Mouse (Mus musculus) ES-E14 (cell line): Measurements from ENCODE around the gene Taar7f. TPM values are rescaled to one million over a fixed set of nuclear protein-coding genes. Genes with fewer than 3 reads are reported as not detected.
"Not testable (repeated sequence)": the region's sequence is repeated elsewhere in the genome, so short reads cannot be mapped to it uniquely, and the experiment has no call there.

Source experiments
- DNase-seq: peaks from one replicate; pipeline ENCODE4 v3.0.0-alpha.2; 2013; ENCODE audit warnings: low read depth, low spot score
- H3K27ac ChIP-seq: 2 replicates; pipeline ENCODE4 v1.5.1; 2012; ENCODE audit warnings: low read depth, mild to moderate bottlenecking, low read length, moderate library complexity, mixed read lengths; ENCODE audit not compliant: poor library complexity, insufficient read depth, severe bottlenecking
- H3K36me3 ChIP-seq: 2 replicates; pipeline ENCODE4 v1.6.1; 2012; ENCODE audit warnings: mild to moderate bottlenecking, low read length, moderate library complexity, mixed read lengths; ENCODE audit not compliant: control insufficient read depth, poor library complexity, insufficient read depth, severe bottlenecking
- H3K4me1 ChIP-seq, 2 experiments: fragments of 150-350 bp in 1 of 2; sonication (generic) in 1 of 2; 2 replicates each; pipeline ENCODE4 v1.6.1; 2012; ENCODE audit warnings: low read length in 2 of 2, mild to moderate bottlenecking in 1 of 2, mixed read lengths in 1 of 2; ENCODE audit not compliant: control insufficient read depth in 2 of 2, insufficient read depth in 2 of 2, poor library complexity in 1 of 2
- H3K4me3 ChIP-seq, 2 experiments: fragments of 150-350 bp in 1 of 2; sonication (generic) in 1 of 2; 2 replicates each; pipeline ENCODE4 v1.5.1; 2012; ENCODE audit warnings: low read length in 2 of 2, low read depth in 1 of 2, mild to moderate bottlenecking in 1 of 2, mixed read lengths in 1 of 2; ENCODE audit not compliant: insufficient read depth in 1 of 2, poor library complexity in 1 of 2, severe bottlenecking in 1 of 2
- H3K9ac ChIP-seq: 2 replicates; pipeline ENCODE4 v1.6.1; 2012; ENCODE audit warnings: low read depth, mild to moderate bottlenecking, low read length, mixed read lengths; ENCODE audit not compliant: poor library complexity, insufficient read depth, severe bottlenecking
- H3K9me3 ChIP-seq: fragments of 150-350 bp; sonication (generic); 2 replicates; pipeline ENCODE4 v1.6.1; 2012; ENCODE audit warnings: low read depth, mild to moderate bottlenecking, low read length; ENCODE audit not compliant: control insufficient read depth, insufficient read depth
- CHD2 ChIP-seq: IDR thresholded peaks from 2 replicates; pipeline ENCODE4 v1.6.1; 2014; ENCODE audit warnings: mild to moderate bottlenecking, low read depth, low read length, inconsistent platforms
- HCFC1 ChIP-seq: IDR thresholded peaks from 2 replicates; pipeline ENCODE4 v1.6.1; 2012; ENCODE audit warnings: low read length, inconsistent platforms, borderline replicate concordance; ENCODE audit not compliant: insufficient read depth
- MAFK ChIP-seq: IDR thresholded peaks from 2 replicates; pipeline ENCODE4 v1.6.1; 2014; ENCODE audit warnings: mild to moderate bottlenecking, low read depth, low read length, inconsistent platforms; ENCODE audit not compliant: insufficient read depth
- ZC3H11A ChIP-seq: IDR thresholded peaks from 2 replicates; pipeline ENCODE4 v1.6.1; 2012; ENCODE audit warnings: low read depth, mild to moderate bottlenecking, inconsistent platforms, low read length, borderline replicate concordance
- in situ Hi-C, 2 experiments: fragments of 600-800 bp; cut with MboI; formaldehyde crosslinking; loops; one replicate each; pipeline ENCODE4 v1.15.1; 2025; ENCODE audit warnings: low sequenced_read_pairs in 2 of 2, inconsistent platforms in 1 of 2; ENCODE audit not compliant: unreplicated experiment in 2 of 2
- total RNA-seq: library from RNA; depleted of rRNA; stranded (reverse); fragments of 300-350 nt; gene quantifications from 2 replicates; pipeline ENCODE4 v1.2.3, GENCODE M21; 2012

Gene Taar7f
- total RNA-seq, 1 experiment: not detected

DNA sequence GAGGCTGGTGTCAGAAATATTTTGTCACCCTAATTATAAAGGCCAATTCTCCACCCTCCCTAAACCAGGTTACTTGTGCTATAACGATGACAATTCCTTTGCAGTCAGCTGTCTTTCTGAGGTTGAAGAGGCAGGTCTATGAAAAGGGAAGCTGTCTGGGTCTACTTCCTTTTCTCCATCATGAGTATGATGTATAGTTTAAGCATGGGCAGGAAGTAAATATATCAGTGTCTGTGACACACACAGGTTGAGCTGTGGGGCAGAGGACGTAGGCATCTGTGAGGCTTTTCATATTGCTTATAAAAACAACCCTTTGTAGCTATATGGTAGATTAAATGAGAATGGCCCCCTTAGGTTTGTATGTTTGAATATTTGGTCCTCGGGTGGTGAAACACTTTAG lies 9.7 kb downstream of the Taar7f start:
- DNase-seq: no peak
- in situ Hi-C loops: no loop called here
- H3K4me3 ChIP-seq: no peak overlapping the region
- no peaks in the 10 kb centered on the region for H3K36me3 ChIP-seq
- H3K9me3 ChIP-seq: no peaks in the 10 kb centered on the region
- H3K27ac ChIP-seq: no peak overlapping the region
- no peak overlapping the region for H3K9ac ChIP-seq
- TF ChIP-seq CHD2 (no peak), ZC3H11A (no peak), MAFK (no peak), HCFC1 (no peak)
- no peaks in the 10 kb centered on the region for H3K4me1 ChIP-seq

DNA sequence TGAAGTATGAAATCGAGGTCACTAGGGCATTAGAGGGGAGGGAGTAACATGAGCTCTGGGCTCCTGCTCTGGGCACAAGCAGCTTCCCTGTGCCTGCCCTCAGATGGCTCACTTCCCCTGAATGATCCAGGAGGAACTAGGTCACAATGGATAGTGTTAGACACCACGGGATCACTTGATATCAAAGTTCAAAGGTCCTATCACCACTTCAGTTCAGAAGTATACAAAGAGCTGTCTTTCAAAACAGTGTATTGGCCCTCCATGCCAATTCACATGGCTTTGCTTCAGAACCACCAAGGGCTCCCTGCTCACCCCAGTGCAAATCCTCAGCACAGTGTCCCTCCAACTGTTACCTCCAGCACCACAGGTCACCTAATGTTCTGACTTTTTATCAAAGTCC lies 25.4 kb downstream of the Taar7f start:
- H3K27ac ChIP-seq, DNase-seq, H3K4me3 ChIP-seq, H3K4me1 ChIP-seq, H3K9me3 ChIP-seq, H3K36me3 ChIP-seq, H3K9ac ChIP-seq: not testable (repeated sequence)
- in situ Hi-C loops: loop anchor here in 1 of 2 experiments (25.0 kb wide), 1 partner anchor 262 kb away; no protein-coding TSS in a partner anchor

DNA sequence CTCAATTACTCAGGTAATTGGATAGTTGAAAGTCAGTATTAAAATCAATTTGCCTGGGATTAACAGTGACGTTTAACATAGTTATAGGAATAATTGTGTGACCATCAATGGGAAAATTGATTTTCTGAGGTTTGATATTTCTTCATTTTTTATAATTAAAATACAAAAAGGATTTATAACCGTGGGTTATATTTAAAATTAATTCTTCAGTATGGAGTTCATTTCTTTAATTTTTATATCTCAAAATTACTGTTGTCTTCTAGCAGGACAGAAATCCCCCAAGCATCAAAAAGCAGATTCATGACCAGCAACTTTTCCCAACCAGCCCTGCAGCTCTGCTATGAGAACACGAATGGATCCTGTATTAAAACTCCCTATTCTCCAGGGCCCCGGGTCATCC lies 26.9 kb downstream of the Taar7f start, which contains the start of gene Taar8a:
TSS of gene Taar8a (plus strand) at position 301 of the 400 bp plus-strand sequence.
- H3K27ac ChIP-seq, H3K36me3 ChIP-seq, H3K9ac ChIP-seq, H3K4me3 ChIP-seq, DNase-seq, H3K9me3 ChIP-seq, H3K4me1 ChIP-seq: not testable (repeated sequence)
- in situ Hi-C loops: loop anchor here in 1 of 2 experiments (25.0 kb wide), 1 partner anchor 264 kb away; no protein-coding TSS in a partner anchor

DNA sequence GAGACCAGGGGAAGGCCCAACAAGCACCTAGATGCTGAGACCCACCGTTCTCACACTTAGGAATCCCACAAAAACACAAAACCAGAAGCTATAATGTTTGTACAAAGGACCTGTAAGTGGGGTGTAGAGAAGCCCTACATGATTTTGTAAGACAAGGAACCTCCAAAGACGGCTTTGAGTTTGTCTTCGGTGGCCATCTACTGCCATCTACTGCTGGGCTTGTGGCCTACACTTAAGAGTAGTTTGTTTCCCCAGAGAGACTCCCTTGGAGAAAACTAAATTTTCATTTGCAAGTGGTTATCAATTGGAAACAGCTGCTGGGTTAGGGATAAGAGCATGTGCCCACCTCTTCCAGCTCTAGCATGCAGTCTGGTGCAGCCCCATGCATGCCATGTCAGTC lies 30.9 kb downstream of the Taar7f start:
- no peaks in the 10 kb centered on the region for H3K36me3 ChIP-seq
- H3K9me3 ChIP-seq: no peaks in the 10 kb centered on the region
- DNase-seq: peak; percentile 27

DNA sequence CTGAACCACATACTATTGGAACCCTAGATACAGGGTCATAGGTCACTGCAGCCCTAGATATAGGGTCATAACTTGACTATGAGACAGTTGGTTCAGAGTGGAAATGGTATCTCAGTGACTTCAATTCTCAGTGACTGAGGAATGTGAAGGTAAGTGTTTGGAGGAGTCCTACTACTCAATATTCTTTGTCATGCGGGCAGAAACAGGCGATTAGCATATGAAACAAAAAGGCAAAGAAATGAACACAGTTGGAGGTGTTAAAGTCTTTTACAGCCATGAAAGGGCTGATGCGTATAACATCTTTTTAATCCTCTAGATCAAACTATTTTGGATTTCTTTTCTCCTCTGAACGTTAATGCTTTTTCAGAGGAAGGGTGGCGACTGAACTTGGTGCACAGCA lies 36.6 kb downstream of the Taar7f start:
- DNase-seq: no peak
- Histone ChIP-seq H3K4me1 (peaks cover 0 to 4% of the 10 kb centered on the region in 2 experiments; a peak in 1 of 4 replicates), H3K4me3 (no peak overlapping the region), H3K9me3 (no peaks in the 10 kb centered on the region), H3K9ac (no peak overlapping the region), H3K36me3 (no peaks in the 10 kb centered on the region), H3K27ac (no peak overlapping the region)
- TF ChIP-seq HCFC1: no peak
- TF ChIP-seq ZC3H11A: no peak
- in situ Hi-C loops: loop anchor here in 1 of 2 experiments (25.0 kb wide), 1 partner anchor 274 kb away; no protein-coding TSS in a partner anchor

More for the DNA sequence above, 30.9 kb downstream of the Taar7f start:
- H3K4me1 ChIP-seq: no peaks in the 10 kb centered on the region
- H3K9ac ChIP-seq: no peak overlapping the region
- no peak overlapping the region for H3K27ac ChIP-seq
- in situ Hi-C loops: loop anchor here in 1 of 2 experiments (25.0 kb wide), 1 partner anchor 268 kb away; no protein-coding TSS in a partner anchor
- TF ChIP-seq HCFC1 (no peak), ZC3H11A (peak; percentile 85)
- H3K4me3 ChIP-seq: no peak overlapping the region
